Mouse (Mus musculus) CH12.LX (cell line): ENCODE results near the gene P2ry14. TPM values are rescaled to one million over a fixed set of nuclear protein-coding genes. Genes with fewer than 3 reads are reported as not detected.

Experiments used
- DNase-seq: peaks from one replicate; pipeline ENCODE4 v3.0.0-alpha.2; 2013; ENCODE audit errors: extremely low read depth
- H3K27ac ChIP-seq: 2 replicates; pipeline ENCODE4 v1.5.1; 2012; ENCODE audit warnings: low read depth, mild to moderate bottlenecking, control low read depth, moderate library complexity; ENCODE audit not compliant: insufficient read depth
- H3K27me3 ChIP-seq: replicated peaks from 2 replicates; pipeline ENCODE3; 2012; ENCODE audit warnings: inconsistent platforms
- H3K36me3 ChIP-seq, 2 experiments: replicated peaks in 1 of 2; 2 replicates each; pipeline versions ENCODE3 to v1.6.1; 2012; ENCODE audit warnings: inconsistent platforms in 1 of 2, low read length in 1 of 2, mild to moderate bottlenecking in 1 of 2, mixed read lengths in 1 of 2, moderate library complexity in 1 of 2; ENCODE audit not compliant: control insufficient read depth in 1 of 2, insufficient read depth in 1 of 2
- H3K4me1 ChIP-seq, 2 experiments: 2 replicates each; pipeline ENCODE4 v1.6.1; 2012; ENCODE audit warnings: inconsistent platforms in 1 of 2, moderate library complexity in 1 of 2; ENCODE audit not compliant: insufficient read depth in 2 of 2, control insufficient read depth in 1 of 2
- H3K4me2 ChIP-seq: 2 replicates; pipeline ENCODE4 v1.6.1; 2012; ENCODE audit warnings: low read depth, mild to moderate bottlenecking, control low read depth; ENCODE audit not compliant: poor library complexity, insufficient read depth, severe bottlenecking
- H3K4me3 ChIP-seq, 3 experiments: fragments of 150-350 bp in 1 of 3; sonication (generic) in 1 of 3; replicated peaks in 1 of 3; 2 replicates each; pipeline versions ENCODE3 to v1.5.1; 2011 to 2012; ENCODE audit warnings: low read depth in 2 of 3, low read length in 2 of 3, mild to moderate bottlenecking in 2 of 3, moderate library complexity in 2 of 3, control low read depth in 1 of 3, improper control_type of control experiment in 1 of 3, inconsistent platforms in 1 of 3, mixed read lengths in 1 of 3; ENCODE audit not compliant: poor library complexity in 1 of 3
- H3K79me2 ChIP-seq: replicated peaks from 2 replicates; pipeline ENCODE4 v1.6.1; 2012; ENCODE audit warnings: mild to moderate bottlenecking, moderate library complexity; ENCODE audit not compliant: control insufficient read depth, poor library complexity, insufficient read depth, severe bottlenecking; ENCODE audit errors: extremely low read depth
- H3K9ac ChIP-seq: 2 replicates; pipeline ENCODE4 v1.6.1; 2012; ENCODE audit warnings: low read depth, mild to moderate bottlenecking, control low read depth, moderate library complexity; ENCODE audit not compliant: insufficient read depth
- H3K9me3 ChIP-seq: replicated peaks from 2 replicates; pipeline ENCODE3; 2012; ENCODE audit warnings: low read length, inconsistent platforms, mixed read lengths
- BHLHE40 ChIP-seq: IDR thresholded peaks from 2 replicates; pipeline ENCODE4 v1.6.1; 2011; ENCODE audit warnings: mild to moderate bottlenecking, low read depth, low read length, improper control_type of control experiment
- CHD2 ChIP-seq: IDR thresholded peaks from 2 replicates; pipeline ENCODE4 v1.6.1; 2011; ENCODE audit warnings: low read length, improper control_type of control experiment
- CTCF ChIP-seq, 2 experiments: IDR thresholded peaks in 1 of 2; conservative IDR thresholded peaks in 1 of 2; 2 replicates each; pipeline ENCODE4 v1.5.1; 2011 to 2012; ENCODE audit warnings: low read depth in 2 of 2, low read length in 2 of 2, improper control_type of control experiment in 1 of 2, inconsistent platforms in 1 of 2, mild to moderate bottlenecking in 1 of 2, moderate library complexity in 1 of 2
- ELF1 ChIP-seq: IDR thresholded peaks from 2 replicates; pipeline ENCODE4 v1.6.1; 2014; ENCODE audit warnings: low read depth, mild to moderate bottlenecking, inconsistent platforms, low read length, improper control_type of control experiment
- JUN ChIP-seq: IDR thresholded peaks from 2 replicates; pipeline ENCODE4 v1.6.1; 2011; ENCODE audit warnings: low read depth, mild to moderate bottlenecking, low read length, improper control_type of control experiment, moderate library complexity; ENCODE audit not compliant: insufficient read depth
- JUND ChIP-seq: conservative IDR thresholded peaks from 2 replicates; pipeline ENCODE4 v1.6.1; 2011; ENCODE audit warnings: low read depth, low read length, improper control_type of control experiment
- MAZ ChIP-seq: IDR thresholded peaks from 2 replicates; pipeline ENCODE4 v1.6.1; 2012; ENCODE audit warnings: low read depth, mild to moderate bottlenecking, inconsistent platforms, low read length, improper control_type of control experiment, moderate library complexity
- MEF2A ChIP-seq: IDR thresholded peaks from 2 replicates; pipeline ENCODE4 v1.6.1; 2014; ENCODE audit warnings: low read depth, mild to moderate bottlenecking, inconsistent platforms, low read length, improper control_type of control experiment, borderline replicate concordance
- MXI1 ChIP-seq: IDR thresholded peaks from 2 replicates; pipeline ENCODE4 v1.6.1; 2011; ENCODE audit warnings: mild to moderate bottlenecking, low read depth, low read length, improper control_type of control experiment
- MYC ChIP-seq: IDR thresholded peaks from 2 replicates; pipeline ENCODE4 v1.6.1; 2011; ENCODE audit warnings: low read depth, mild to moderate bottlenecking, improper control_type of control experiment, low read length
- NRF1 ChIP-seq: IDR thresholded peaks from 2 replicates; pipeline ENCODE4 v1.6.1; 2014; ENCODE audit warnings: low read depth, mild to moderate bottlenecking, inconsistent platforms, low read length, improper control_type of control experiment, moderate library complexity
- RCOR1 ChIP-seq: conservative IDR thresholded peaks from 2 replicates; pipeline ENCODE4 v1.6.1; 2012; ENCODE audit warnings: low read depth, mild to moderate bottlenecking, inconsistent platforms, low read length, improper control_type of control experiment
- SIN3A ChIP-seq: IDR thresholded peaks from 2 replicates; pipeline ENCODE4 v1.6.1; 2012; ENCODE audit warnings: low read length, improper control_type of control experiment, inconsistent platforms
- SMC3 ChIP-seq: IDR thresholded peaks from 2 replicates; pipeline ENCODE4 v1.6.1; 2011; ENCODE audit warnings: low read depth, low read length, improper control_type of control experiment
- UBTF ChIP-seq: IDR thresholded peaks from 2 replicates; pipeline ENCODE4 v1.6.1; 2012; ENCODE audit warnings: low read depth, mild to moderate bottlenecking, inconsistent platforms, low read length, improper control_type of control experiment, moderate library complexity
- USF1 ChIP-seq: IDR thresholded peaks from 2 replicates; pipeline ENCODE4 v1.6.1; 2014; ENCODE audit warnings: low read depth, mild to moderate bottlenecking, inconsistent platforms, low read length, improper control_type of control experiment
- ZMIZ1 ChIP-seq: IDR thresholded peaks from 2 replicates; pipeline ENCODE4 v1.6.1; 2012; ENCODE audit warnings: low read depth, mild to moderate bottlenecking, inconsistent platforms, low read length, improper control_type of control experiment
- dilution Hi-C: fragments of 300-500 bp; cut with MboI; formaldehyde crosslinking; loops from 2 replicates; pipeline ENCODE4 v1.14.3; 2020; ENCODE audit warnings: low sequenced_read_pairs; ENCODE audit not compliant: extremely low pct_unique_long_range_greater_than_20kb, extremely low pct_ligation_motif_present
- in situ Hi-C: fragments of 300-500 bp; cut with MboI; formaldehyde crosslinking; loops from 3 replicates; pipeline ENCODE4 v1.14.3; 2019; ENCODE audit warnings: low sequenced_read_pairs, low pct_ligation_motif_present, low pct_unique_long_range_greater_than_20kb, mixed read lengths
- polyA plus RNA-seq: library from polyadenylated mRNA; unstranded; fragments of >175 nt; gene quantifications from 2 replicates; pipeline ENCODE4 v1.2.1, GENCODE M21; 2012; ENCODE audit warnings: low read depth; ENCODE audit not compliant: insufficient read length
- total RNA-seq, 2 experiments: library from RNA; depleted of rRNA; stranded (reverse); fragments of 300-350 nt in 1 of 2; fragments of >200 nt in 1 of 2; gene quantifications; 2 replicates each; pipeline ENCODE4 v1.2.3; 2012 to 2014

The P2ry14 gene
- total and polyA plus RNA-seq, 3 experiments = 0.20 to 0.34 (median 0.24) TPM

DNA sequence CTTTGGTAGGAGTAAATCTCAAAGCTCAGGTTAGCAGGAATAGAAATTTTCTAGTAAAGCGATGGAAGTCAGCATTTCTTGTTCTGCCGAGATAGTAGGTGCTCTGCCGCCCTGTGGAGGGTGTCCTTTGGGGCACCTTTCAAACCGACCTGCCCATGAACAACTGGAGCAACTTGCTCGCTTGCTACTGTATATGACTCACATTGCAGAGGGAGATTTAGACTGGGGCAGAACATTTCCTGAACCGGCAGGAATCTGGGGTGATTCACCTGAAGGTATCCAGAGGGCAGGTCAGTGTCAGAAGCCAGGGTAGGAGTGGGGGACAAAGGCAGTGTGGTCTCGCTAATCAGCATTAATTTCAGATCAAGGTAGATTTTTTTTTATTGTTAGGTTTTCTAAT, 41.5 kb upstream of the P2ry14 start, which contains the start of gene Gpr87:
Gene Gpr87, minus strand, starts transcription at position 167 of the 400 bp plus-strand sequence.
- Histone ChIP-seq H3K27ac (no peak within 1 kb of the TSS), H3K4me2 (no peak within 1 kb of the TSS)
- no peak for DNase-seq
- TF ChIP-seq ELF1 (no peak), RCOR1 (no peak)
- TF ChIP-seq, all 38 proteins: peak for 0
- H3K9ac ChIP-seq = no peak within 1 kb of the TSS
- H3K79me2 ChIP-seq = no peaks in the 10 kb centered on the region
- H3K36me3 ChIP-seq = no peaks in the 10 kb centered on the region
- H3K27me3 ChIP-seq = no peaks in the 10 kb centered on the region
- in situ Hi-C loops (no loop called here), dilution Hi-C loops (no loop called here)
- H3K4me1 ChIP-seq = no peaks in the 10 kb centered on the region
- no peaks in the 10 kb centered on the region for H3K9me3 ChIP-seq
- no peak within 1 kb of the TSS for H3K4me3 ChIP-seq

- Histone ChIP-seq H3K27me3 (no peaks in the 10 kb centered on the region), H3K4me2 (no peak overlapping the region), H3K4me1 (no peaks in the 10 kb centered on the region), H3K79me2 (no peaks in the 10 kb centered on the region), H3K27ac (no peak overlapping the region), H3K9ac (no peak overlapping the region), H3K4me3 (no peak overlapping the region), H3K36me3 (no peaks in the 10 kb centered on the region), H3K9me3 (no peaks in the 10 kb centered on the region)
- no peak for DNase-seq
- in situ Hi-C loops (no loop called here), dilution Hi-C loops (no loop called here)
- TF ChIP-seq SIN3A (no peak), BHLHE40 (no peak), UBTF (no peak), MYC (no peak), RCOR1 (no peak), SMC3 (no peak), MAZ (no peak), CHD2 (no peak), JUND (no peak), ZMIZ1 (no peak), MEF2A (no peak), MXI1 (no peak), JUN (no peak), CTCF (conservative IDR thresholded peaks at IDR 0.05 in 1 of 2, IDR thresholded peaks at IDR 0.05 in 1 of 2; ENCODE audit: low read depth in 2 of 2, low read length in 2 of 2) (no peak), USF1 (no peak), NRF1 (no peak)
Observed at GRCm38 (mm10) chr3:59194099-59194498, 40.7 kb upstream of the P2ry14 start.
